Mouse (Mus musculus) left cerebral cortex, postnatal 25 days (tissue): ENCODE data around the gene Kat6b. TPM values are rescaled to one million over a fixed set of nuclear protein-coding genes. Genes with fewer than 3 reads are reported as not detected.
"Not testable (repeated sequence)": the region's sequence is repeated elsewhere in the genome, so short reads cannot be mapped to it uniquely, and the experiment has no call there.

Source experiments
- DNase-seq, 2 experiments: peaks; one replicate each; pipeline ENCODE4 v3.0.0; 2022; ENCODE audit warnings: low spot score in 2 of 2, mixed read lengths in 1 of 2
- intact Hi-C: fragments of 180-260 bp; cut with DNase I; formaldehyde crosslinking; loops from one replicate; pipeline ENCODE4 v1.15.1; 2025
- total RNA-seq, 2 experiments: library from RNA; stranded (reverse); gene quantifications; 2 replicates each; pipeline ENCODE4 v1.2.3; 2021

The Kat6b gene
- total RNA-seq, 2 experiments from 2014 or later: 84.3 to 85.7 TPM

DNA sequence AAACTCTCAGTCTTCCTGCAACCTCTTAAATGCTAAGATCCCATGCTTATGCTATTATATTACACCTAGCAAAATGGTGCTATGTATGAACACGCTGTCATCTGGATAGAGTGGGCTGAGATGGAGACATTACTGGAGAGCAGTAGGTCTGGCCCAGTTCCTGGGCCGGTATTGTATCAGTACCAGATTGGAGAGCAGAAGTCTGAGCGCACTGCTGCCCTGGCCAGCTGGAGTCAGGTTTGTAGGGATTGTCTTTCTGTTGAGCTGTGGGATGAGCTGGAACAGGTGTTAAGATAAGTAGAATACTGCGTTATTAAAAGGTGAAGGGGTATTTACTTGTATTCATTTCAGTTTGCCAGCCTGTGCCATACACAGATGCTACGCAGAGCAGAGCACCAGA, 34.3 kb downstream of the Kat6b start:
- peak in 1 of 2 experiments; percentile 24 for DNase-seq
- intact Hi-C loops: no loop called here

DNA sequence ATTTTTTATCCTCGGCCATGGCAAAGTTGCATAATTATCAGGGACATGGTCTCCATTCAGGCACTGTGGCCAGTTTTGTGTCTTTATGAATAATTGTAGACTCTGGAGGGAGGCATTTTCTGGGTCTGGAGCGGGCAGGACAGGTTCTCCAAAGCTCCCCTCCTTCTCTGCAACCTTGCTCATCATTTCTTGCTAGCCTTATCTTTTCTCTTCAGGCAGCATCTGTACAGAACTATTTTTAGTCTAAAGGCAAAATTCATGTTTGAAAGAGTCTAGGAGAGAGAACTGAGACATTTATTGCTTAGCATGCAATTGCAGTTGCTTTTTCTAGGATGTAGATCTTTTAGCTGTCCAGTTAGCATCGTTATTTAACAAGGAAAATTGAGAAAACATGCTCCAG, 38.1 kb downstream of the Kat6b start:
- intact Hi-C loops: no loop called here
- DNase-seq: peak in 1 of 2 experiments; percentile 37

DNA sequence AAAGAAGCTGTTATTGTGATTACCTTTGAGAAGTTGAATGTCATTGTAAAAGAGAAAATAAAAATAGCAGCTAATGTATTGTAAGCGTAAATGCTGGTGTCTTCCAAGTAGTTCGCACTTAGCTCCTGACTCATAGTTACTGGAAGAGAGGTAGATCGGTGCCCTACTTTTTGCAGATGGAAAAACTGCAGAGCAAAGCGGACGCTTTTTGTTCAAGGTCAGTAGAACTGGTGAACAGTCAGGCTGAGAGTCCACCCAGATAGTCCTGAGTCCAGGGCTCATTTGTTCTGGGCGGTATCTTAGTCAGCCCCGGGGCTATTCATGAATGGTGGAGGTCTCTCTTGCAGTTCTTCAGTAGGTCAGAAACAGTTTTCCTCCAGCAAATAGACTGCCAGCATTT, 39.3 kb downstream of the Kat6b start:
- intact Hi-C loops: loop anchor here (2.0 to 5.0 kb wide), 2 partner anchors 20 to 117 kb away; no protein-coding TSS in a partner anchor
- DNase-seq: peak in 1 of 2 experiments; percentile 34

DNA sequence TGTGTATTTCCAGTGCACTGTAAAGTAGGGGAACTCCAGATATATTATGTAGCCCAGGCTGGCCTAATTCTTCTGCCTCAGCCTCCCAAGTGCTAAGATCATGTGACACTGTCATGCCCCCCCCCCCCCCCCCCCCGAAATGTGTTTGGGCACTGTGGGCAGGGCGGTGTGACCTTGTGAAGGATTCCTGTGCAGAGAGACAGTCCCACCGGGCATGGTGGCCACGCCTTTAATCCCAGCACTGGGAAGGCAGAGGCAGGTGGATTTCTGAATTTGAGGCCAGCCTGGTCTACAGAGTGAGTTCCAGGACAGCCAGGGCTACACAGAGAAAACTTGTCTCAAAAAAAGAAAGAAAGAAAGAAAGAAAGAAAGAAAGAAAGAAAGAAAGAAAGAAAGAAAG, 40.3 kb downstream of the Kat6b start:
- intact Hi-C loops: loop anchor here (2.0 to 5.0 kb wide), 2 partner anchors 21 to 116 kb away; no protein-coding TSS in a partner anchor

DNA sequence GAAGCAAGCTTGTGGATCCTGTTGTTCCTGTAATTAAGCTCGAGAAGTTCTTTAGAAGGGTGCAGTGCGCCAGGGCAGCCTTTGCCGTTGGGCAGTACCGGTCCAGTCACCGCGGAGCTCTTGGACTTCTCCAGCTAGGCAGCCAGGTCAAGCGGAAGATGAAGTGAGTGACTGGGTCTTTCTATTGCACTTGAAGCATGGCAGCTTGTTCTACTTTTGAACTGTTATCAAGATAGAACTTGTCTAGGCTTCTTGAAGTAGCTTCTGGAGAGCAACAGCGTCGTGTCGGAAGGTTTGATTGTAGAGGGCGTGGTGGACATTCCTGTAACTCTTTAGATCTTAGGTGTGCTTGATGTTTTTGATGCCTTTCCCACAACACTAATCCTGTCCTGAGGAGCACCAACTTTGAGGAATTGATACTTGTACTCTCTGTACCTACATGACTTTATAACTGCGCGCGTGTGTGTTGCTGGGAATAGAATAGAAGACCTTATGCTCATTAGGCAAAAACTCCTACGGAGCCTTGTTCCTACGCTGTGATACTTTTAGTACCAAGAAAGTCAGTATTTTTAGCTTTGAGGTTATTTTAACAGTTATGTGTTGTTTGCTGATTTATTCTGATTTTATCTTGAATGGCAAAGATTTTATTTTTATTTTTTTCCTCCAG, 41.2 kb downstream of the Kat6b start:
- peak in 1 of 2 experiments; percentile 72 for DNase-seq

More for the DNA sequence above, 40.3 kb downstream of the Kat6b start:
- not testable (repeated sequence) for DNase-seq

DNA sequence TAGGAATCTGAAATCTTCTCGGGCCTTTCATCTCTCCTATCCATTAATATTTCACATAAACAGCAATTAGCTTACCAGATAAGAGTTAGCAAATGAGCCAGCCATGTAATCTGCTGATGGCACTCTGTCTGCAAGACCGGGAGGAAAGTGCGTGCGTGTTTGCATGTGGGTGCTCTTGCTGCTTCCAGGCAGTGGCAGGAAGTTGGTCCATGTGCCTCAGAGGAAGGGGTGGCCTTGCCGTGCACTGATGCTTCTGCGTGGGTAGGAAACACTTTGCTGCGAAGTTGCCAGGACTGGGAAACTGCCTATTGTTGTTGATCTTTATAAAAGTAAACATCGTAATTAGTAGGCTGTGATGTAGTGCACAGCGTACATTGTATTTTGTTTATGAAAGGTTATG, 42.0 kb downstream of the Kat6b start:
- DNase-seq: peak in 1 of 2 experiments; percentile 52
- intact Hi-C loops: loop anchor here (5.0 kb wide), 1 partner anchor 114 kb away; no protein-coding TSS in a partner anchor

More for the DNA sequence above, 41.2 kb downstream of the Kat6b start:
- intact Hi-C loops: loop anchor here (5.0 kb wide), 1 partner anchor 115 kb away; no protein-coding TSS in a partner anchor

DNA sequence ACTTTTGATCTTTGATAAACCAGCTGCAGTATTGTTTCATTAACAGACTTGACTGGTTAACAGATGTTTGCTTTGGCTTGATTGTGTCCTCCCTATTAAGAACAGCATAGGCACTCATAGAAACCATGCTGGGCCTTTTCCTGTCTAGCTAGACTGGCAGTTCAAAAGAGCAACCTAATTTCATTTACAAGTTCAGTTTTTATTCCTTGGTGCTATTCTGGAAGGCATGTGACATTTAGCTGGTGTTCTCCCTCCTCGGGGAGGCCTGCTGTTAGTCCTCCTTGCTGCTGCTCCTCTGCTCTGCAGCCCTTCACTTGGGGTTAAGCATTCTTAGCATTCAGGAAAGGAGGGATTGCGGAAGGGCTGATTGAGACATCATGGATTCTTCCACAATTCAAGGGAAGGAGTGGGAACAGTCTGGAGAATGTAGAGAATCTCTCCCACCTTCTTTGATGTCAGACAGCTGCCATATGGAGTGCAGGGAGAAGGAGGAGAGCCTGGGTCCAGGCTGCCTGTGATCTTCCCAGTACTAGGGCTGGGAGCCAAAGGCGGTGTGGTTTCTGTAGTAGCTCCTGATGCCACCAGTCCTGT, 42.7 kb downstream of the Kat6b start:
- intact Hi-C loops: loop anchor here (5.0 kb wide), 1 partner anchor 113 kb away; no protein-coding TSS in a partner anchor
- DNase-seq: peak; percentile 57 to 93

DNA sequence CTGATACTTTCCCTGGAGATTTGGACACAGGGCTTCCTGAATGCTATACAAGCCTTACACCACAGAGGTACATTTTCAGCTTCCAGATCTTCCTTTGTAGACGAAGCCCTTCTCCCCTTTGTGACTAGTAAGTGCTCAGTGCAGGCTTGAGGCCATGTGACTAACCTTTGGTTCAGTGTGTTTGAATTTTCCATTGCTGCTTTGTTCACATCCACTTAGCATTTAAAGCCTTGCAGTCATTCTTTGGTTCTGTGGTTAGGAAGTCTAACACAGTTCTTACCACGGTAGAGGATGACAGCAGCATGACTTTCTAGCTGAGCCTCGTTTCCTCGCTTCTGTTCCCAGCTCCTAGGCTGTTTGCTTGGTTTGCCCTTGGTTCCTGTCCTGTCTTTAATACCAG, 44.4 kb downstream of the Kat6b start:
- intact Hi-C loops: no loop called here
- no peak for DNase-seq

DNA sequence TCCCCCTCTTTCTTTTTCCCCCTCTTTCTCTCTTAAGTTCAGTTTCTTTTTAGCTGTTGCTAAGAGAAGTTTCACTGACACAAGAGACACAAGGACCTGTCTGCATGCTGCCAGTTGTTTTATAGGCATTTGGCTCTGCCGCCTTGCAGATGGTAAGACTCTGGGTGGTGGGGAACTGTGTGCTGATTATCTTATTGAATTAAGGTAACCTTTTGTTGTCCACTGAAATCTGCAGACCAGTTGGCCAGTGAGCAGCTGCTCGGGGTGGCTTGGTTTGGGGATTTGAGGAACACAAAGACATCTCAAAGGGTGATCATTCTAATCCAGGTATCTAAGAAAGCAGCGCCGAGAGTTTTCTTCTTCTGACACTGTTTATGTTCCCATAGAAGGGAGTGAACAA, 52.3 kb downstream of the Kat6b start:
- DNase-seq: no peak
- intact Hi-C loops: no loop called here

DNA sequence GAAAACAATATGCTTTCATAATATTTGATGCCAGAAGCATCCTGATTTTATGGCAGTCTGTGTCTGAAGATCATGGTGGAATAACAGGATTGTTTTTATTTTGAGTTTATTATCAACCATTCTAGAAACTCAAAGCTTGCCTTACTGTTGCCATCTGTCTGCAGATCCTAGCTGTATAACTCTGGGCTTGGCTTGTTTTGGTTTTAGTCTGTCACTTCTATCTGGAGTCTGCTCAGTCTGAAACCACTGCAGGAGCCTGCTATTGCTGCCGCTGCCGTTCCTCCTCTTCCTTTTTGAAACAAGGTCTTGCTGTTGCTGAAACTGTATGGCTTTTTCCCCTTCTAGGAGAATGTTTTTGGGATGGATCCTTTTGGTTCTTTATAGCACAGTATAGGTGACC, 52.8 kb downstream of the Kat6b start:
- intact Hi-C loops: no loop called here
- peak in 1 of 2 experiments; percentile 44 for DNase-seq

DNA sequence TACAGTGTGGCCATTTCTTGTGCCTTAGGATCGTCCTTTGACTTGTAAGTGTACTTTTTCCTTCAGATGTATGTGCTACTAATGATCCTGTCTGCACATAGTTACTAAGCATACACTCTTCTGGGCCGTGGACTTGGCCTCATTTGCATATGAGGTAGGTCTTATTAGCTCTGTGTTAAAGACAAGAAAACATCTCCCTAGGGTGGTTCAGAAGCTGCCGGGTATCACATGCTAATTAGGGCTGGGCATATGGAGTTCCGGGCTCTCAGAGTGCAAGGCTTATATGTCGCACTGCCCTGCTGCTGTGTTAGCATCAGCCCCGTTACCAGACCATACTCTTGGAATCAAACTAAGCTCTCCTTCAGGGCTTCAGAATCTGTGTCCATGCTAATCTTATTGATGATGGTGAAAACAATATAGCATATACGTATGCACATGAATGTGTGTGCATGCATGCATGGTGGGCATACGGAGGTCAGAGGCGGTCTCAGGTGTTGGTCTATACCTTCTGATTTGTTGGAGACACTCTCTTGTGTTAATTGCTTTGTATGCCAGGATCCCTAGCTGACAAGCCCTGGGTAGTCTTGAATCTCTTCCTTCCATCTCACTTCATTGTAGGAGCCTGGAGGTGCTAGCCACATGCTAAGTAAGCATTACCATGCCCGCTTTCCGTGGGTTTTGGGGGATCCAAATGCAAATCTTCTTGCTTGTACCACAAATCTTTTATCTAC, 53.5 kb downstream of the Kat6b start:
- intact Hi-C loops: no loop called here
- DNase-seq: no peak

DNA sequence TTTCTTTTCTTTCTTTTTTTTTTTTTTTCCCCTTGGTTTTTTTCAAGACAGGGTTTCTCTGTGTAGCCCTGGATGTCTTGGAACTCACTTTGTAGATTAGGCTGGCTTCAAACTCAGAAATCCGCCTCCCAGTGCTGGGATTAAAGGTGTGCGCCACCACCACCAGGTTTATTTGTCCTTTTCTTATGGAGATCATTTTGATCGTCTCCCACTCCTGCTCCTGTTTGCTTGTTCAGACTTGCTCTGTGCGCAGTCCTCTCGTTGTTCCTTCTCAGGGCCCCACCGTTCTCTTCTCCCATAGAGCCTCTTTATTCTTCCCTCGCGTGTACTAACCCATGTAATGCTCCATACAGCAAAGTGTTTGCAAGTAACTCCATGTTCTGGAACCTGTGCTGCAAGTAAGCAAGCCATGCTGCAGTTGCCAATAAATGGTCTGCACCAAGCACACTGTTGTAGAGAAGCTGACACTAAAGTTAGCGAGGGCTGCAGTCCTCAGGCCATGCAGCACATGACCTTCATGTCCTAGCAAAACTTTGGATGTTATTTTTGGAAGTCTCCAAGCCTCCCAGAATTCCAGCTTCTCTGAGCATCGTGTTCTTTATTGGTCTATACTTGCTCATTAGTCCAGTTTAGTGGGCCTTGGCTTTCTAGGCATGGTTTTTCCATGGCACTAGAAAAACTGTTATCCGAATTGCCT, 55.4 kb downstream of the Kat6b start:
- DNase-seq: no peak
- intact Hi-C loops: no loop called here

DNA sequence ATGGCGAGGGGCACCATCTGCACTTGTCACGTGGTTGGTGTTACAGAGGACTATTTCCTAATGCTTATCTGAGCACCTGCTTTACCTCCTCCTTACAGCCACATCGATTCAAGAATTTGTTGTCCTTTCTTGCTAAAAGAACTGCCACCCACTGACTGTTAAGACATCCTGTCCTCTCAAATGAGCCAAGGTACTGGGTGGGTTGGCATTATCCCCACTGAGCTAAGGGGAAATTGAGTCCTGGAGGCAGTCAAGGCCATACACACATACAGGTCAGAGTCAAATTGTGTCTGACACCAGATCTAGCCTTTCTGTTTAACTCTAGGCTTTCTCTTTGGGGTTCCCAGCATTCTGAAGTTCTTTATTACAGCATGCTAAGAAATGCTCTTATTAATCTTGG, 56.6 kb downstream of the Kat6b start:
- DNase-seq: no peak
- intact Hi-C loops: no loop called here

DNA sequence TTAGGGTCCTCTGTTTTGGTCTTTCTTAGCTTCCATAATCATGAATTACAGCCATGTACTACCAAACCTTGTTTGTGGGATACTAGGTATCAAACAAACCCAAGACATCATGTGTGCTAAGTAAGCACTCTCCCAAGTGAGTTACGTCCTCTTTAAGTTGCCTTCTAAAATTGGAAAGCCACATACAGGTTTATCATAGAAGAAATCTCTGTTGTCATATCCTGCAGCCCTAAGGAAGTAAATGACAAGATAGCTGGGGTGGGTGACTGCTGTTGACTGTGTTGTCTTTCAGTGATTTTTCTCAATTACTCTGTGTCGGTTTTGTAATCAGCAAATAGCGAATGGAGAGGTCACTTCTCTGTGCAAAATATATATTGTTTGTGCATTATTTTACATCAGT, 58.5 kb downstream of the Kat6b start:
- no peak for DNase-seq
- intact Hi-C loops: no loop called here

DNA sequence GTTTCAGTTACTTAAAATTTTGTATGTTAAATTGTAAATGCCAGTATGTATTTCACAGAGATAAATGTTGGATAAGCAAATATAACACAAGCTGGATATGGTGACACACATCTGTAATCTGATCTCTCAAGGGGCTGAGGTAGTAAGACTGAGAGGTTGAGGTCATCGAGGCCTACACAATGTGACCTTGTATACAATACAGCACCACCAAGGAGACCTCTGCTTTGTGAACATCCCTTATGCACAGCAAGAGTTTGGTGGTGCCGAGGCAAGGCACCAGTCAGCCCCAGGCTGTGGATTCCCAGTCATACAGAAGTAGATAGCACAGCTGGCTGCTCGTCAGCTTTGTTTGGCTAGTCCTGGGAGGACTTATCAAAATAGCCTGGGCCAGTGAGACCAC, 59.1 kb downstream of the Kat6b start:
- intact Hi-C loops: no loop called here
- no peak for DNase-seq

DNA sequence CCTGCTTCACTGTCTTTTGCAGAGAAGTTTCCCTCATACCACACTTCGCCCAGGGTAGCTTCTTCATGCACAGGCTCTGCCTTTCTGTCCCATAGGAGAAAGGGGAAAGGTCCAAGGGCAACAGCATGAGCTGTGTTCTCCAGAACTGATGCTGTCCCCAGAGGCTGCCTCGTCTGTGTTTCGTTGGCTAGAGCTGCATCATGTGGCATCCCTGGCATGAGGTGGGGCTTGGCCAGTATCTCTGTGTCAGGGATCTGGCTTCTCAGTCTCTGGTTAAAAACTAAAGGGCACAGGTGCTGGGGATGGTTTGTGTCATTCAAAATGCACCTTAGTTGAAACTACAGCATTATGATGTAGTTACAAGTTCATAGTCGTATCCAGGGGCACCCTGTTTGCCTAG, 64.3 kb downstream of the Kat6b start:
- no peak for DNase-seq
- intact Hi-C loops: no loop called here

DNA sequence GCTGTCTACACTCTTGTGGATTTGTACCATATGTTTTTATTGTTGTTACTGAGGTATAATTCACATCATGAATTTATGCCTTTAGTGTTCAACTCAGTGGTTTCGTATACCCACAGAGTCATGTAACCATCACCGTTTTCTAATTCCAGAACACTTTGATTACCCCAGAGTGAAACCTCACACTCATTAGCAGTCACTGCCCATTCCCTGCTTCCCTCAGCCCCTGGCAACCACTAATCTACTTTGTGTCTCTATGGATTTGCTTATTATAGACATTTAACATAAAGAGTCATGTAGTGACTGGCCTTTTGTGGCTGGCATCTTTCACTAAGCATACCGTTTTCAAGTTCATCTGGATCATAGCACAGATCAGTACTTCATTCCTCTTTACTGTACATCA, 65.1 kb downstream of the Kat6b start:
- DNase-seq: no peak
- intact Hi-C loops: no loop called here

DNA sequence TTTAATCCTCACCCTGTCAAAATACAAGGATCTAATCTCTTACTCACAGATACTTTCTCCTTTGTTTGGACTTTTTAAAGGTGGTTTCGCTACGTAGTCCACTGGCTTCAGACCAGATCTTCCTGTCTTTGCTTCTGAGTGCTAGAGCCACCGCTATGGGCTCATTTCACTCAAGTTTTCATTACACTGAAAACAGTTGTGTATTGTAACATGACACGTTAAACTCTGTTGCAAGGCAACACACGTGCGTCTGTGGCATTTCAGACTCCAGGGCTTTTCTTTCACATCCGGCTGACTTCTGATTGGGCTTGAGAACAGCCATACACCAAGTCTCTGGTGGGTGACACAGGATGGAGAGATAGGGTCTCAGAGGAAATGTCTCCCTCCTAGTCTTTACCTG, 66.1 kb downstream of the Kat6b start:
- DNase-seq: no peak

DNA sequence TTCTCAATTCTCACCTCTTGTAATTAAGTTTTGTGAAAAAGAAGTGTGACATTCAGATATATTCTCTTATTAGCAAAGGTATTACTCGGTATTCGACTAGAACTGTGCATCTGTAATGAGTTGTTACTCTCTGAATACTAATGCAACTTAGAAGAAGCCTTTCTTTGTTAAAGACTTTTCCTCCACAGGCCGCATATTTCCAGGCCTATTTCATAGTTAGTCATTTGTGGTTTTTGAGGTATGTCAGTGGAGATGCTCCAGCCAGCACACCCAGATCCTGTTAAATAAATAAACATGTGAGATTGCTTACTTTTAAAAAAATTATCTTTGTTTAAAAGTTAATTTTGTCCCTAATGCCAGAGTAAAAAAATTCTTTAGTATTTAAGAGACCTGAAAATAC, 66.7 kb downstream of the Kat6b start:
- DNase-seq: no peak
- intact Hi-C loops: no loop called here

More for the DNA sequence above, 66.1 kb downstream of the Kat6b start:
- intact Hi-C loops: no loop called here
